Comparison of ENCODE assay signal across 8 mouse cellular contexts in the genomic region with DNA sequence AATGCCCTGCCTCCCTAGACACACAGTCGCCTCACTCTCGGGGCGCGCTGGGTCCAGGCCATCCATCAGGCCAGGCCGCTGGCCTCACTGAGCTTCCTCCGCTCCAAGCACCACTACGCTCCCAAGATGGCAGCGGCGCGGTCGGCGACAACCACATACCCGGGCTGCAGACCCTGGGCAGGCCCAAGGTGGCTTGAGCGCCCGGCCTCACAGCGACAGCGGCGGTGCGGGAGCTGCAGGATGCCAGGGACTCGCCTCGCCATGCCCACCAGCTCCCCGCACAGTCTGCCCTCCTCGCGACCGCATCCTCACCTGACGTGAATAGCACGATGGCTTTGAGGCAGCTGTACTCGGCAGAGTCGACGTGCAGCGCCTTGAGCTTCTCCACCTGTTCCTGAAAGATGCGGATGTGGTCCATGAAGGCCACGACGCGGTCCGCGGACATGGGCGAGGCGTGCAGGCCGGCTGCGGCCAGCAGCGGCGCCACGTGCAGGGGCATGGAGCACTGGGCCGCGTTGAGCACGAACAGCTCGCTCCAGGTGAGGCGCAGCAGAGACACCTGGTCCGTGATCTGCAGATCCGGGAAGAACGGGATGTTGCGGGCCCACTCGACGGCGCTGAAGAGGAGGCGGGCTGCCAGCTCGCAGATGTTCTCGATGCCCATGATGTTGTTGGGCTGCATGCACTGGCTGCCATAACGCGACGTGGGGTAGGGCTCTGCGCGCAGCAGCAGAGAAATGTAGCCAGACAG. TPM values are rescaled to one million over a fixed set of nuclear protein-coding genes. Genes with fewer than 3 reads are reported as not detected.
A peak's percentile ranks its signal among the peaks of the same experiment; 100 is the strongest.
DNase-seq lines count a peak whose midpoint lies in the region; ATAC-seq and TF ChIP-seq lines count a peak whose summit lies in the region.

No protein-coding gene starts in this region.

- H3K9me3 ChIP-seq in hindbrain, embryonic 15.5 days = no peaks in the 10 kb centered on the region
- no peaks in the 10 kb centered on the region for H3K9me3 ChIP-seq in neural tube, embryonic 11.5 days (ENCODE audit: control insufficient read depth, low read length)

- peaks cover 3% of the 10 kb centered on the region; the same call in 1 of the 2 replicates for H3K27me3 ChIP-seq in kidney, adult 2 months (replicated peaks; ENCODE audit: control insufficient read depth, insufficient read depth, low read length)
- no peaks in the 10 kb centered on the region for H3K27me3 ChIP-seq in hindbrain, embryonic 15.5 days
- H3K27me3 ChIP-seq in neural tube, embryonic 11.5 days (ENCODE audit: control insufficient read depth, insufficient read depth, low read length) = no peaks in the 10 kb centered on the region

- ATAC-seq in hindbrain, embryonic 15.5 days (ENCODE audit: low FRiP score, low read depth) = peak; percentile 17
- peak; percentile 18; the same call in 1 of the 2 replicates for ATAC-seq in neural tube, embryonic 11.5 days (ENCODE audit: insufficient read depth, low FRiP score, low TSS enrichment)
- ATAC-seq in CD4-positive, CD25-positive, alpha-beta regulatory T cell, adult 4 months = no peak

- H3K4me2 ChIP-seq in hindbrain, embryonic 15.5 days = peak overlapping the region; percentile 74
- H3K4me2 ChIP-seq in neural tube, embryonic 11.5 days (ENCODE audit: low read depth) = peak overlapping the region; percentile 99

- H3K4me1 ChIP-seq in kidney, adult 2 months (ENCODE audit: control insufficient read depth, insufficient read depth, low read length) = no peaks in the 10 kb centered on the region
- H3K4me1 ChIP-seq in hindbrain, embryonic 15.5 days (replicated peaks) = peaks cover 37% of the 10 kb centered on the region
- H3K4me1 ChIP-seq in neural tube, embryonic 11.5 days (ENCODE audit: control insufficient read depth, insufficient read depth, low read length) = peaks cover 32% of the 10 kb centered on the region

- 26% methylated on average over 64 of the region's 64 CpGs for WGBS in kidney, adult 2 months
- WGBS in hindbrain, embryonic 15.5 days = 1% methylated on average over 64 of the region's 64 CpGs
- WGBS in neural tube, embryonic 11.5 days = under 1% methylated on average over 64 of the region's 64 CpGs

- TF ChIP-seq CTCF in kidney, adult 2 months (conservative IDR thresholded peaks at IDR 0.05; ENCODE audit: insufficient read depth, insufficient read length, low read depth, low read length) = no peak

- peak overlapping the region; percentile 86 for H3K9ac ChIP-seq in hindbrain, embryonic 15.5 days
- H3K9ac ChIP-seq in neural tube, embryonic 11.5 days (ENCODE audit: low read length) = peak overlapping the region; percentile 96

- no peak for TF ChIP-seq POLR2A in kidney, adult 2 months (IDR thresholded peaks at IDR 0.05; ENCODE audit: low read depth, low read length)

- DNase-seq in kidney, adult 2 months = no peak
- DNase-seq in kidney, adult 9 months = no peak
- peak; percentile 62 for DNase-seq in Muller cell, postnatal 12 days (ENCODE audit: inconsistent ontology term)
- DNase-seq in cerebellum, postnatal 25 days = peak; percentile 77 to 81
- DNase-seq in neural tube, embryonic 11.5 days (ENCODE audit: low spot score) = peak; percentile 70
- no peak for DNase-seq in MN1 (ENCODE audit: low spot score)

- H3K4me3 ChIP-seq in kidney, adult 2 months (ENCODE audit: insufficient read depth, low read depth, low read length) = peak overlapping the region; percentile 35; the same call in 1 of the 2 replicates
- H3K4me3 ChIP-seq in hindbrain, embryonic 15.5 days = peak overlapping the region; percentile 96
- peak overlapping the region; percentile 98 for H3K4me3 ChIP-seq in neural tube, embryonic 11.5 days (ENCODE audit: low read depth, low read length)

- H3K27ac ChIP-seq in kidney, adult 2 months (ENCODE audit: insufficient read depth, low read depth, low read length) = no peak overlapping the region
- peak overlapping the region; percentile 92 for H3K27ac ChIP-seq in hindbrain, embryonic 15.5 days (replicated peaks)
- peak overlapping the region; percentile 88 for H3K27ac ChIP-seq in neural tube, embryonic 11.5 days (ENCODE audit: low read depth, low read length)

- H3K36me3 ChIP-seq in kidney, adult 2 months (ENCODE audit: control insufficient read depth, insufficient read depth, low read length) = no peaks in the 10 kb centered on the region
- H3K36me3 ChIP-seq in hindbrain, embryonic 15.5 days = no peaks in the 10 kb centered on the region
- peaks cover 5% of the 10 kb centered on the region; the same call in 1 of the 2 replicates for H3K36me3 ChIP-seq in neural tube, embryonic 11.5 days (ENCODE audit: control insufficient read depth, insufficient read depth, low read length)

RNA-seq across cellular contexts. Expression of gene Nr2f1, which starts 4.5 kb away (rescaled TPM):
- polyA plus RNA-seq in kidney, adult 2 months (2012; rRNA removed) = 5.6 and 7.5 TPM in 2 replicates
- polyA plus RNA-seq in hindbrain, embryonic 15.5 days (2015; fragmentation: Nextera tagmentation; extraction: Ambion mirVana) = 51.8 and 57.4 TPM in 2 replicates
- 61.2 and 62.9 TPM in 2 replicates for polyA plus RNA-seq in neural tube, embryonic 11.5 days (2014; fragmentation: Nextera tagmentation; extraction: Ambion mirVana)
- polyA plus RNA-seq in CD4-positive, CD25-positive, alpha-beta regulatory T cell, adult 4 months (2017; shearing (Covaris generic)) = not detected

Comparison
In these comparisons a context has a peak if more than half of its experiments do, and no peak if none do; other contexts are left out.
1. DNase-seq: peak in Muller cell, postnatal 12 days (single experiment), cerebellum, postnatal 25 days (2 of 2) and neural tube, embryonic 11.5 days (single experiment); none in kidney, adult 2 months (single experiment), kidney, adult 9 months (single experiment) and MN1 (single experiment).
2. H3K4me3 ChIP-seq: peak in every context shown above with its lines; median percentile 98 in neural tube, embryonic 11.5 days; 96 in hindbrain, embryonic 15.5 days; 35 in kidney, adult 2 months.